Mouse (Mus musculus) limb, embryonic 14.5 days (tissue): ENCODE measurements around the gene 4930518I15Rik. TPM values are rescaled to one million over a fixed set of nuclear protein-coding genes. Genes with fewer than 3 reads are reported as not detected.

Experiments used
- ATAC-seq: fragments of 200-750 bp; cut with Nextera tagmentation; 2 replicates; pipeline ENCODE4 v1.8.0; 2017; ENCODE audit warnings: low read depth, moderate number of reproducible peaks, moderate TSS enrichment; ENCODE audit not compliant: low FRiP score
- DNase-seq: peaks from one replicate; pipeline ENCODE4 v3.0.0-alpha.2; 2015; ENCODE audit warnings: low spot score
- H3K27ac ChIP-seq: fragments of 300-500 bp; sonication (generic); replicated peaks from 2 replicates; pipeline ENCODE4 v1.5.1; 2014; ENCODE audit warnings: low read depth, mild to moderate bottlenecking, low read length, moderate library complexity, mixed read lengths
- H3K27me3 ChIP-seq: fragments of 300-500 bp; sonication (generic); 2 replicates; pipeline ENCODE4 v1.6.1; 2014; ENCODE audit warnings: low read length, mixed read lengths; ENCODE audit not compliant: control insufficient read depth, insufficient read depth
- H3K36me3 ChIP-seq: fragments of 300-500 bp; sonication (generic); 2 replicates; pipeline ENCODE4 v1.6.1; 2014; ENCODE audit warnings: mild to moderate bottlenecking, low read length, moderate library complexity, mixed read lengths; ENCODE audit not compliant: control insufficient read depth, insufficient read depth
- H3K4me1 ChIP-seq: fragments of 300-500 bp; sonication (generic); 2 replicates; pipeline ENCODE4 v1.6.1; 2014; ENCODE audit warnings: antibody characterized with exemption, low read length, mixed read lengths; ENCODE audit not compliant: control insufficient read depth, insufficient read depth
- H3K4me2 ChIP-seq: fragments of 300-500 bp; sonication (generic); replicated peaks from 2 replicates; pipeline ENCODE4 v1.6.1; 2014; ENCODE audit warnings: low read depth, mild to moderate bottlenecking, low read length, moderate library complexity; ENCODE audit not compliant: severe bottlenecking
- H3K4me3 ChIP-seq: fragments of 300-500 bp; sonication (generic); replicated peaks from 2 replicates; pipeline ENCODE4 v1.5.1; 2014; ENCODE audit warnings: low read length
- H3K9ac ChIP-seq: fragments of 300-500 bp; sonication (generic); 2 replicates; pipeline ENCODE4 v1.6.1; 2014; ENCODE audit warnings: mild to moderate bottlenecking, low read depth, low read length, moderate library complexity; ENCODE audit not compliant: severe bottlenecking
- H3K9me3 ChIP-seq: fragments of 300-500 bp; sonication (generic); 2 replicates; pipeline ENCODE4 v1.6.1; 2016; ENCODE audit warnings: low read length; ENCODE audit not compliant: control insufficient read depth
- POLR2A ChIP-seq: fragments of 200-500 bp; IDR thresholded peaks from 2 replicates; pipeline ENCODE4 v1.8.0; 2012; ENCODE audit warnings: inconsistent platforms, mild to moderate bottlenecking, moderate library complexity, borderline replicate concordance; ENCODE audit not compliant: insufficient read depth, insufficient read length; ENCODE audit errors: extremely low read depth
- WGBS: fragments of 180-500 bp; shearing (Covaris S2); extraction: QIAGEN DNeasy Blood & Tissue Kit; methylation state at CpG from one replicate; pipeline ENCODE4 v1.1.7; 2014; 5-methylcytosine and 5-hydroxymethylcytosine counted together
- polyA plus RNA-seq, 2 experiments: library from polyadenylated mRNA; depleted of rRNA in 1 of 2; stranded (reverse) in 1 of 2; unstranded in 1 of 2; fragments of >200 nt; fragmentation: Nextera tagmentation in 1 of 2; extraction: Ambion mirVana in 1 of 2; gene quantifications; 2 replicates each; pipeline versions ENCODE4 v1.2.1 to v1.2.3; 2012 to 2014

The 4930518I15Rik gene
- polyA plus RNA-seq, 2 experiments, result 3.2 to 5.2 TPM

DNA sequence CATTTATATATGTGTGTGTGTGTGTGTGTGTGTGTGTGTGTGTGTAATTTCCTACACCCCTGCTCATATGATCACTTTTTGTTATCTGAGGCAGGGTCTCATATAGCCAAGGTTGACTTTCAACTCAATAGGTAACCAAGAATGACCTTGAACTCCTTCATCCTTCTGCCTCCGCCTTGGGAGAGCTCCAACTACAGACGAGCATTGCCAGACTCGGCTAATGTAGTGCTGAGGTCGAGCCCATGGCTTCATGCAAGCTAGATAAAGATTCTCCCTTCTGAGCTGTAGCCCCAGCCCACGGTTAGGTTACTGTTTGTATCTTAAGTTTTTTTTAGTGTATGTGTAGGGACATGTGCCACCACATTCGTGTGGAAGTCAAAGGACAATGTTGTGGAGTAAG, 44.1 kb upstream of the 4930518I15Rik start:
- no peak overlapping the region for H3K4me2 ChIP-seq
- H3K4me3 ChIP-seq, result no peak overlapping the region
- WGBS, result 78% methylated on average over 6 of the region's 6 CpGs
- ATAC-seq (no peak), DNase-seq (no peak)
- no peaks in the 10 kb centered on the region for H3K9me3 ChIP-seq
- no peak for TF ChIP-seq POLR2A
- H3K4me1 ChIP-seq, result peaks cover 4% of the 10 kb centered on the region; the same call in 1 of the 2 replicates
- no peak overlapping the region for H3K27ac ChIP-seq
- H3K27me3 ChIP-seq, result no peaks in the 10 kb centered on the region
- H3K36me3 ChIP-seq, result no peaks in the 10 kb centered on the region
- H3K9ac ChIP-seq, result no peak overlapping the region

DNA sequence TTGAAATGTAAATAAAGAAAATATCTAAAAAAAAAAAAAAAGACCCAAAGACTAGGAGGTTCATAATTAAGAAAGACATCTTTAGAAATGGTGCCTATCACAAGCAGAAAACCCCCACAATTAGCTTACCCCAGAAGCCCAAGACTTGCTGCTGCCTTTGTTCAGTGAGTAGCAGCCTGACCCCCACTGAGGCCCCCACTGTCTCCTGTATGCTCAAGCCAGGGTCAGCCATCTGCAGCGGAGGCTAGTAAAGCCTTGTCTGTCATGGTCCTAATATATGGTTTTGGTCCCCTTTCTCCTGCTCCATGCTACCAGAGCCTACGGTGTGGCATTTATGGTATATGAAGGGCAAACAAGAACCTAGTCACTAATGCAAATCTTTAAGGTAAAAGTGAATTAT, 43.6 kb upstream of the 4930518I15Rik start:
- DNase-seq, result no peak
- no peak for TF ChIP-seq POLR2A
- H3K4me2 ChIP-seq, result no peak overlapping the region
- H3K9me3 ChIP-seq, result no peaks in the 10 kb centered on the region
- no peak overlapping the region for H3K4me3 ChIP-seq
- WGBS, result 82% methylated on average over 2 of the region's 2 CpGs
- no peak for ATAC-seq
- H3K4me1 ChIP-seq, result peaks cover 4% of the 10 kb centered on the region; the same call in 1 of the 2 replicates
- no peaks in the 10 kb centered on the region for H3K27me3 ChIP-seq
- no peak overlapping the region for H3K9ac ChIP-seq
- no peaks in the 10 kb centered on the region for H3K36me3 ChIP-seq
- H3K27ac ChIP-seq, result no peak overlapping the region

DNA sequence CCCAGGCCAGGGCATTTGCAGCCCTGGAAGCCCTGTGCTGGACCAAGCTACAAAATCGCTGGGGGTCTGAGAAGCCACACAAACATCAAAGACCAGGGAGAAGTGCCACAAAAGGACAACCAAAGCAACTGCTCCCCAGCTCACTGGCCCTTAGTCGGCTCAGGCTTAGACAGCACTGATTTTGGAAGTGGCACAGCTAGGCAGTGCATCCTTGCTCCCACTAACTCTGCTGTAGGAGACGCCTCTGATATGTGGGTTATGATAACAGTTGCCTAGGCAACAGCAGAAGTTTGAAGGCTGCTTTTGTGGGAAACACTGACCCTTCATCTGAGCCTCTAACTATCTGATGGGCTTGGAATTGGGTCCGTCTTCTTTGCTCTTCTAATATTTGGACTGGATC, 41.4 kb upstream of the 4930518I15Rik start:
- no peak for DNase-seq
- WGBS, result 81% methylated on average over 4 of the region's 4 CpGs
- TF ChIP-seq POLR2A, result no peak
- no peaks in the 10 kb centered on the region for H3K4me1 ChIP-seq
- no peaks in the 10 kb centered on the region for H3K27me3 ChIP-seq
- ATAC-seq, result no peak
- no peaks in the 10 kb centered on the region for H3K9me3 ChIP-seq
- no peak overlapping the region for H3K4me2 ChIP-seq
- H3K9ac ChIP-seq, result no peak overlapping the region
- H3K36me3 ChIP-seq, result no peaks in the 10 kb centered on the region
- no peak overlapping the region for H3K27ac ChIP-seq
- H3K4me3 ChIP-seq, result no peak overlapping the region

DNA sequence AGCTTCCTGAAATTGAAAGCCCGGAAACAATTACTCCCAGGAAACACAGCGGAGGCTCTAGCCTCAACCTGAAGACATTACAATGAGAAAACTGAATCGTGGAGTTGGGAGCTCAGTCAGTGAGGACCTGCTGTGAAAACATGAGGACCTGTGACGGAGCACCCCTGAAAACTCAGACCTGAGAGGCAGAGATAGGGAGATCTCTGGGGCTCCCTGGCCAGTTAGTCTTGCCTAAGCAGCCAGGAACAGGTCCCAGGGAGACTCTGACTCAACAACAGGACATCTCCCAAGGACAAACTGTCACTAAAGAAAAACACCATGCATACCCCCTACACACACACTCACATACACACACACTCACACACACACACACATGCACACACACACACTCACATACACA, 40.6 kb upstream of the 4930518I15Rik start:
- H3K36me3 ChIP-seq, result no peaks in the 10 kb centered on the region
- DNase-seq, result no peak
- no peaks in the 10 kb centered on the region for H3K27me3 ChIP-seq
- TF ChIP-seq POLR2A, result no peak
- 80% methylated on average over 4 of the region's 4 CpGs for WGBS
- no peak for ATAC-seq
- H3K27ac ChIP-seq, result no peak overlapping the region
- H3K4me1 ChIP-seq, result no peaks in the 10 kb centered on the region
- H3K4me2 ChIP-seq, result no peak overlapping the region
- no peak overlapping the region for H3K9ac ChIP-seq
- H3K4me3 ChIP-seq, result no peak overlapping the region
- no peaks in the 10 kb centered on the region for H3K9me3 ChIP-seq

DNA sequence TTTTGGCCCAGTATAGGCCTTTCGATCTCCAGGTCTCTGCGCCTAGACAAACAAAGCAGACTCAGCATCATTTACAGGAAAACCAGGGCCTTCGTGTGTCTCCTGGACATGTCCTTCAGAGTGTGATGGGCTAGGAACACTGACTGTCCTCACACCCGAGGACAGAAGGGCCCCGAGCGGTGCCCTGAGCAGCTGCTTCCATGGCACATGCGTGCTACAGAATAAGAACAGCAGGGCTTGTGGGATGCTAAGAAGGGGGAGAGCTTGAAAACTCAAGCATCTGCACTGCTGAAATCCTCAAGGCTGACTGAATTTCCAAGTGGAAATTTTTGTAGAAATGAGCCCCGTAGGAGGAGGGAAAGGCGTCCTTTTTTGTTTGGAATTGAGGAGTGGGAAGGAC, 39.3 kb upstream of the 4930518I15Rik start:
- H3K4me3 ChIP-seq, result no peak overlapping the region
- DNase-seq, result no peak
- ATAC-seq, result no peak
- no peak overlapping the region for H3K4me2 ChIP-seq
- H3K9me3 ChIP-seq, result no peaks in the 10 kb centered on the region
- 83% methylated on average over 9 of the region's 9 CpGs for WGBS
- no peak overlapping the region for H3K9ac ChIP-seq
- H3K36me3 ChIP-seq, result no peaks in the 10 kb centered on the region
- H3K27ac ChIP-seq, result no peak overlapping the region
- H3K4me1 ChIP-seq, result no peaks in the 10 kb centered on the region
- no peak for TF ChIP-seq POLR2A
- no peaks in the 10 kb centered on the region for H3K27me3 ChIP-seq

DNA sequence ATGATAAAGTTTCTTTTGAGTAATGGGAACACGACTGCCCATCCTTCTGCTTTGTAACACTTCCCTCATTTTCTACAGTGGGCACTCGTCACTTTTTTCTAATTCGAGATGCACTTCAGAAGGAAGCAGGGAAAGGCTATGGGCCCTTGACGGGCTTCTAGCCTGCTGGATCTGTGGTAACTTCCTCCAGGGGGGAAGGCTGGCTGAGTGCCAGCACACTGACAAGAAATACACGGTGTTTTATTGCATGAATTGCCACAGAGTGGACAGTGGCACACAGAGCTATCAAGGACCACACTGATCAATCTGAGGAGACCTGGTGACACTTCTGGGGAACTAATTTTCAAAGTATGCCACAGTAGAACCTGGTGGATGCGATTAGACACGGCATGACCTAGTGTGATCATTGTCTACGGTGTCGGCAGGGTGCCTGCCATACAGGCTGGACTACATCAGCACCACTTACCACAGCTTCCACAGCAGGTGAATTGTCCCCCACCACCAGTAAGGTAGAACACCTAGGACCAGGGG, 38.7 kb upstream of the 4930518I15Rik start:
- Histone ChIP-seq H3K4me2 (no peak overlapping the region), H3K27me3 (no peaks in the 10 kb centered on the region), H3K36me3 (no peaks in the 10 kb centered on the region), H3K9ac (no peak overlapping the region), H3K27ac (no peak overlapping the region), H3K9me3 (no peaks in the 10 kb centered on the region), H3K4me1 (no peaks in the 10 kb centered on the region), H3K4me3 (no peak overlapping the region)
- TF ChIP-seq POLR2A, result no peak
- ATAC-seq, result no peak
- 71% methylated on average over 9 of the region's 9 CpGs for WGBS
- DNase-seq, result no peak
